Mouse (Mus musculus) olfactory bulb, adult 2 months (tissue): ENCODE data around the gene Naip1.

Experiments
- CTCF ChIP-seq: fragments of 200-500 bp; IDR thresholded peaks from 2 replicates; pipeline ENCODE4 v1.5.1; 2012; ENCODE audit warnings: low read depth, mild to moderate bottlenecking, low read length, moderate library complexity; ENCODE audit not compliant: insufficient read depth
- POLR2A ChIP-seq: fragments of 200-500 bp; IDR thresholded peaks from 2 replicates; pipeline ENCODE4 v1.6.1; 2012; ENCODE audit warnings: mild to moderate bottlenecking, low read depth, low read length, moderate library complexity; ENCODE audit not compliant: insufficient read depth

- no peak for TF ChIP-seq POLR2A
- no peak for TF ChIP-seq CTCF
These were observed 44.4 kb downstream of the Naip1 start for GRCm38 (mm10) chr13:100408242-100408641.
